Mouse (Mus musculus): ENCODE results near the gene 1700025G04Rik. TPM values are rescaled to one million over a fixed set of nuclear protein-coding genes. Genes with fewer than 3 reads are reported as not detected.

Gene 1700025G04Rik
- polyA plus RNA-seq, 1 experiment from 2014 or later, result 28.6 TPM

DNA sequence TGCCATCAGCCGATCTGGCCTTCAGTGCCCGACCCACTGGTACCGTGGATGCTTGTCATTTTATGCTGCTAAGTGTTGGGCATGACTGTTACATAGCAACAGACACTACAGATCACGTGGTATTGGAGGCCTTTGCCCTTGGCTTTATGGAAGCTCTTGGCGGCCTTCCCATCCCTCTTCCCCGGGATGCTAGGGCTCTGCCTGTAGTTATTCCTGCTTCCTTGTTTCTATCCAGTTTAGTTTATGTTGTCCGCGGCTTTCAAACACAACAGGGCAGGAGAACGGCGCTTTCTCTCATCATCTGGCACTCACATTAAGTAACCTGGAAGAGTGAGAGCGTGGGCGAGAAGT, 226.2 kb downstream of the 1700025G04Rik start:
- WGBS, result 75% methylated on average over 12 of the region's 12 CpGs
- no peak for ATAC-seq (ENCODE audit: insufficient number of reproducible peaks, insufficient read depth, low FRiP score, low read depth)
- no peak overlapping the region for H3K4me3 ChIP-seq (ENCODE audit: low read depth, low read length)
- H3K36me3 ChIP-seq (ENCODE audit: control insufficient read depth, insufficient read depth, low read length), result no peaks in the 10 kb centered on the region
- H3K9me3 ChIP-seq (ENCODE audit: control insufficient read depth, low read depth, low read length), result no peaks in the 10 kb centered on the region
- no peak overlapping the region for H3K9ac ChIP-seq (replicated peaks; ENCODE audit: low read depth, low read length)
- H3K27me3 ChIP-seq (ENCODE audit: control insufficient read depth, insufficient read depth, low read length), result no peaks in the 10 kb centered on the region
- no peak overlapping the region for H3K4me2 ChIP-seq (replicated peaks; ENCODE audit: low read depth, low read length)
- H3K4me1 ChIP-seq (ENCODE audit: control insufficient read depth, insufficient read depth, low read length), result peaks cover 3% of the 10 kb centered on the region; the same call in 1 of the 2 replicates
- H3K27ac ChIP-seq (ENCODE audit: low read length), result peak overlapping the region; percentile 85

DNA sequence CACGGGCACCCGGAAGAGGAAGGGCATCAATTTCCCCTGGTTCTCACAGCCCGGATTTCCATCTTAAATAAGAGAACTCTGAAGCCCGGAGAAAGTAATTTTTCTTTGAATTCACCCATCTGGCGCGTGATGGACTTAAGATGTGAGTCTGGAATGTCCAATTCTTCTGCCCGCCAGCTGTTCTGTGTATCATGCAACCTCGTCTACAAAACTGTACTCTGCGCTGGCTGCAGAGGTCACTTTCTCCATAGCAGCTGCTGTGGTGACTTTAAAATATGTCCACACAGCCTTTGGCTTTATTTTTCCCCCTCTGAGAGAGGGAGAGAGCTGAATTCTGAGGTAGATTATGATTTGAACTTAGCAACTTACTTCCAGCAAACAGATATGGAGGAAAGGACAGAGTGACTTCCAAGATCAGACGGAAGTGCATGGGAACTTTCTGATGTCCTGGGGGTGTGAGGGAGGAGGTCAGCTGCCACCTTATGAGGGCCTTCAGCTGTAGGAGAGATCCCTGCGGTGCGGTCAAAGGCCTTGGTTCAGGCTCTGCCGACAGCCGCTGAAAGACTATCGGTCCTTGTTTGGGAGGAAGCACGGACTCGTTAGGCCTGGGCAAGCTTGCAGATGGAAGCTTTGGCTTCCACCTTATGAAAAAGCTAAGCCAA, 226.7 kb downstream of the 1700025G04Rik start:
- Histone ChIP-seq H3K4me3 (ENCODE audit: low read depth, low read length) (no peak overlapping the region), H3K36me3 (ENCODE audit: control insufficient read depth, insufficient read depth, low read length) (no peaks in the 10 kb centered on the region), H3K27me3 (ENCODE audit: control insufficient read depth, insufficient read depth, low read length) (no peaks in the 10 kb centered on the region), H3K9ac (replicated peaks; ENCODE audit: low read depth, low read length) (no peak overlapping the region), H3K4me1 (ENCODE audit: control insufficient read depth, insufficient read depth, low read length) (peaks cover 3% of the 10 kb centered on the region; the same call in 1 of the 2 replicates), H3K4me2 (replicated peaks; ENCODE audit: low read depth, low read length) (no peak overlapping the region), H3K9me3 (ENCODE audit: control insufficient read depth, low read depth, low read length) (no peaks in the 10 kb centered on the region), H3K27ac (ENCODE audit: low read length) (peak overlapping the region; percentile 85)
- 47% methylated on average over 17 of the region's 17 CpGs for WGBS
- peak; percentile 42; the same call in 1 of the 2 replicates for ATAC-seq (ENCODE audit: insufficient number of reproducible peaks, insufficient read depth, low FRiP score, low read depth)

DNA sequence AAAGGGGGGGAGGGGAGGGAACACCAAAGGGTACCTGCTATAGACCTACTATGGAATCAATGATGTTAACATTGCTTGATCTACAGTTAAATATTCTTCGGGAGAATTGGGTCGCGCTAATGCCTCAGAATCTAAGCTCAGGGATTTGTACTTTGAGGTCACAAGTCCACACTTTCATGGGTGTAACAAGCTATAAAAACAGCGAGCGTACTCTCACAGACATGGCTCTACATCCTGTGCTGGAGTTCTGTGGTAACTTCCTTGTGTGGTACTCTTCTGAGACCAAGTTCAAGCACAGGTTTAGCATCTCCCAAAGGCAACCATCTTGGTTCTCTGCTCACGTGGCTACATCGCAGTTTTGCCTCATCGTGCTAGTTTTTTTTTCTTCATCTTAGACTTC, 227.8 kb downstream of the 1700025G04Rik start:
- Histone ChIP-seq H3K27ac (ENCODE audit: low read length) (no peak overlapping the region), H3K4me3 (ENCODE audit: low read depth, low read length) (no peak overlapping the region), H3K9me3 (ENCODE audit: control insufficient read depth, low read depth, low read length) (no peaks in the 10 kb centered on the region), H3K36me3 (ENCODE audit: control insufficient read depth, insufficient read depth, low read length) (no peaks in the 10 kb centered on the region), H3K4me1 (ENCODE audit: control insufficient read depth, insufficient read depth, low read length) (peaks cover 3% of the 10 kb centered on the region; the same call in 1 of the 2 replicates), H3K4me2 (replicated peaks; ENCODE audit: low read depth, low read length) (no peak overlapping the region), H3K27me3 (ENCODE audit: control insufficient read depth, insufficient read depth, low read length) (no peaks in the 10 kb centered on the region), H3K9ac (replicated peaks; ENCODE audit: low read depth, low read length) (no peak overlapping the region)
- ATAC-seq (ENCODE audit: insufficient number of reproducible peaks, insufficient read depth, low FRiP score, low read depth), result no peak
- WGBS, result 89% methylated on average over 8 of the region's 8 CpGs

DNA sequence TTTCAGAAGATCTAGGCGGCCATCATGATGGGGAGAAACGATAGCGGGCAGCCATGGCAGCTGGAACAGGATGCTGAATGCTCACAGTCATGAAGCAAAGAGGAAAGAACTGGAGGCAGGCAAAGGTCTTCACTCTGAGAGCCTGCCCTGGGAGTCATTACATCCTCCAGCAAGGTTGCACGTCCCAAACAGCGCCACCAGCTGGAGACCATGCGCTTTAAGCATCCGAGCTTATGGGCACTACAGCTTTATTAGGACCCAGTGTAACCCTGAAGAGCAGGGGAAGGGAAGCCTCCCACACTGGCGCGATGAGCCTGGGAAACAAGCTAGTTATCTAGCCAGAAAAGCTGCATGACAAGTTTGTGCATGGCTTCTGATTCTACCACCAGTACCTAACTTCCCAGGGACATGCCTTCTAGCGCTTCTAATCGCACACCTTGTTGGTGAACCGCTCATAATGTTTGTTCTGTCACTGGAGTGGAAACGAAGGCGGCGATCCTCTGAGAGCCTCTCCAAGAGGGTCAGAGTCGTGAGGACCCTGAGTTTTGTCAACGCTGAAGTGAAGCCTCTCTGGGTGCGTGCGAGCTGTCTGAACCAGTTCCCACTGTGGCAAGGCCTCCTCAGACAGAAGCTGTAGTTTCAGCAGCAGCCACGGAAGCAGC, 228.5 kb downstream of the 1700025G04Rik start:
- H3K9me3 ChIP-seq (ENCODE audit: control insufficient read depth, low read depth, low read length), result no peaks in the 10 kb centered on the region
- H3K4me1 ChIP-seq (ENCODE audit: control insufficient read depth, insufficient read depth, low read length), result peaks cover 3% of the 10 kb centered on the region; the same call in 1 of the 2 replicates
- H3K9ac ChIP-seq (replicated peaks; ENCODE audit: low read depth, low read length), result no peak overlapping the region
- ATAC-seq (ENCODE audit: insufficient number of reproducible peaks, insufficient read depth, low FRiP score, low read depth), result no peak
- WGBS, result 60% methylated on average over 20 of the region's 20 CpGs
- H3K4me3 ChIP-seq (ENCODE audit: low read depth, low read length), result no peak overlapping the region
- H3K36me3 ChIP-seq (ENCODE audit: control insufficient read depth, insufficient read depth, low read length), result no peaks in the 10 kb centered on the region
- H3K4me2 ChIP-seq (replicated peaks; ENCODE audit: low read depth, low read length), result no peak overlapping the region
- no peaks in the 10 kb centered on the region for H3K27me3 ChIP-seq (ENCODE audit: control insufficient read depth, insufficient read depth, low read length)
- no peak overlapping the region for H3K27ac ChIP-seq (ENCODE audit: low read length)

DNA sequence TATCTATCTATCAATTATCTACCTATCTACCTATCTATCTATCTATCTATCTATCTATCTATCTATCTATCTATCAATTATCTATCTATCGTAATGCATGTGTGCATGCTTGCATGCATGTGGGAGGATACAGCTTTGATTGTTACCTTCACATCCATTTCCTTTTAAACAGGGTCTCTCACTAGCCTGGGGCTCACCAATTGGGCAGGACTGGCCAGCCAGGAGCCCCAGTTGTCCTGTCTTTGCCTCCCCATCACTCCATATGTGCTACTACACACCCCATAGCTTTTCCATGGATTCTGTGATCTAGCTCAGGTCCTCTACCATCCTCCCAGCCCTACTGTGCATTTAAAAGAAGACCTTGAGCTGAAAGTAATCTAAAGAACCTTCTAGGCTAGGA, 231.5 kb downstream of the 1700025G04Rik start:
- H3K9ac ChIP-seq (replicated peaks; ENCODE audit: low read depth, low read length), result no peak overlapping the region
- no peak overlapping the region for H3K4me2 ChIP-seq (replicated peaks; ENCODE audit: low read depth, low read length)
- H3K4me3 ChIP-seq (ENCODE audit: low read depth, low read length), result no peak overlapping the region
- WGBS, result 98% methylated on average over 1 of the region's 1 CpGs
- no peaks in the 10 kb centered on the region for H3K9me3 ChIP-seq (ENCODE audit: control insufficient read depth, low read depth, low read length)
- no peaks in the 10 kb centered on the region for H3K36me3 ChIP-seq (ENCODE audit: control insufficient read depth, insufficient read depth, low read length)
- no peaks in the 10 kb centered on the region for H3K27me3 ChIP-seq (ENCODE audit: control insufficient read depth, insufficient read depth, low read length)
- no peak overlapping the region for H3K27ac ChIP-seq (ENCODE audit: low read length)
- no peaks in the 10 kb centered on the region for H3K4me1 ChIP-seq (ENCODE audit: control insufficient read depth, insufficient read depth, low read length)
- ATAC-seq (ENCODE audit: insufficient number of reproducible peaks, insufficient read depth, low FRiP score, low read depth), result no peak

DNA sequence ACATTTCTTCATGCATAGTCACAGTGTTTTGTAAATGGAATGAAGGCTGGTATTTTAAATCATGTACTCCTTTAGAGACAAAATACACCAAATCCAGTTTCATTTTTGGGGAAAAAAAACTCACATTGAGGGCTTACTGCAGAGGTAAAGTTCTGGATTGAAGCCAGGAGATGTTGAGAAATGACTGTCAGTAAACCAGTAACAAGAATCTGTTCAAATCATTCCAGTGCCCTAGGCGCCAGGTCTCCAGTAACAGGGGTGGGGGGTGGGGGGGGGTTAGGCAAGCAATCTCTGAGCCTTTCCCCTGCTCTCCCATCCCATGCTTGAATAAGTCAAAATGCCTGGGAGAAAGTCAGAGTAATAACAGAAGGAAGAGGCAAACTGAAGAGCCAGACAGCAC, 234.4 kb downstream of the 1700025G04Rik start:
- WGBS, result 40% methylated on average over 1 of the region's 1 CpGs
- Histone ChIP-seq H3K9me3 (ENCODE audit: control insufficient read depth, low read depth, low read length) (no peaks in the 10 kb centered on the region), H3K4me2 (replicated peaks; ENCODE audit: low read depth, low read length) (no peak overlapping the region), H3K9ac (replicated peaks; ENCODE audit: low read depth, low read length) (no peak overlapping the region), H3K27ac (ENCODE audit: low read length) (no peak overlapping the region), H3K27me3 (ENCODE audit: control insufficient read depth, insufficient read depth, low read length) (no peaks in the 10 kb centered on the region), H3K36me3 (ENCODE audit: control insufficient read depth, insufficient read depth, low read length) (no peaks in the 10 kb centered on the region), H3K4me3 (ENCODE audit: low read depth, low read length) (no peak overlapping the region), H3K4me1 (ENCODE audit: control insufficient read depth, insufficient read depth, low read length) (no peaks in the 10 kb centered on the region)
- ATAC-seq (ENCODE audit: insufficient number of reproducible peaks, insufficient read depth, low FRiP score, low read depth), result no peak

DNA sequence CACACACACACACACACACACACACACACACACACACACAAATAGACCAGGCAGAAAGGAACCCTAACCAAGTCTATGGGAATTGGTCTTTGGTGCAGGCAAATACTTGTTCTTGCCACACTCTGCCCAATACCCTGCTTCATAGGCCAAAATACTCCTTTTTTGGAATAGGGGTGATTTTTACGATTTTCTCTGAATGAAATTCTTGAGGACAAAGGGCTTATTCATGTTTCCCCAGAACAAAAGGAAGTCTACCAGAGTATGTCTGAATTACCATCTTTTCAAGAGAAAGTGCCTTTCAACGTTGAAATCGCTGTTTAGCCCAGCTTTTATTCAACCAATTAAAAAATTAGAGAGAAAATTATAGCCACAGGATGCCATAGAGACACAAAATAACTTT, 237.9 kb downstream of the 1700025G04Rik start:
- 78% methylated on average over 3 of the region's 3 CpGs for WGBS
- no peak for ATAC-seq (ENCODE audit: insufficient number of reproducible peaks, insufficient read depth, low FRiP score, low read depth)
- H3K9me3 ChIP-seq (ENCODE audit: control insufficient read depth, low read depth, low read length), result no peaks in the 10 kb centered on the region
- H3K4me3 ChIP-seq (ENCODE audit: low read depth, low read length), result no peak overlapping the region
- H3K36me3 ChIP-seq (ENCODE audit: control insufficient read depth, insufficient read depth, low read length), result no peaks in the 10 kb centered on the region
- H3K4me1 ChIP-seq (ENCODE audit: control insufficient read depth, insufficient read depth, low read length), result no peaks in the 10 kb centered on the region
- no peak overlapping the region for H3K9ac ChIP-seq (replicated peaks; ENCODE audit: low read depth, low read length)
- no peak overlapping the region for H3K4me2 ChIP-seq (replicated peaks; ENCODE audit: low read depth, low read length)
- H3K27ac ChIP-seq (ENCODE audit: low read length), result no peak overlapping the region
- H3K27me3 ChIP-seq (ENCODE audit: control insufficient read depth, insufficient read depth, low read length), result no peaks in the 10 kb centered on the region

DNA sequence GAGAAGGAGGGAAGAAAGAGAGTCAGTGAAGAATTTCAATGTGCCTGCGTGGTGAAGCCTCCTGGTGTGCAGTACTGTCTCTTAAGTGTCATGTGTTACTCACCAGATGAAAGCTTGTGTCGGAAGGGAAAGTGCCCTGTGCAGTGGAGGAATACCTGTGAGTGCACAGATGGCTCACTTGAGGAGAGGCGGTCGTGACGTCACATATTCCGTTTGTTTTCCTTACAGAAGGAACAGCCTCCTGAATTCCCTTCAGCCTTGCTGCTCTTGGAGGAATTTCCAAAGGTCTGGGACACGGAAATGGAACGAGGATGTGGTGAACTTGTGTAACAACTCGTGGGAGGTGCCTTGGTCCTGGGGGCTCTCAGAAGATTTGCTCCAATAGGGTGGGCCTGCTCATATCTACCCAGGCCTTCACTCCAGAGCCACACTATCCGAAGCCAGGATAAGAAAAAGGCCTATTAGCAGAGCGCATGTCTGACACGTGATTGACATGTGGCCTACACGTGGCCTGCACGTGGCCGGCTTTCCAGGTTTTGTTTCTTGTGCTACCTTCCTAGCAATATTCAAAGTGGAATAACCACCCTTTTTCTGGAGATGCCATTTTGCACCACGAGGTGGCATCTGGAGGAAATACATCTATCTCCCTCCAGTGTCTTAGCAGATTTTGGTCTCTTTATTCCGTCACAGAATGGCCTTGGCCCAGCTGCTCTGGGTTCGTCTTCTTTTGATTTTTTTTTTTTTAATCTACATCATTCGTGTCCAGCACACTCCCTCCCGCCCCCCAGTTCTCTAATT, 238.7 kb downstream of the 1700025G04Rik start:
- 83% methylated on average over 20 of the region's 20 CpGs for WGBS
- no peaks in the 10 kb centered on the region for H3K4me1 ChIP-seq (ENCODE audit: control insufficient read depth, insufficient read depth, low read length)
- H3K9ac ChIP-seq (replicated peaks; ENCODE audit: low read depth, low read length), result no peak overlapping the region
- H3K4me3 ChIP-seq (ENCODE audit: low read depth, low read length), result no peak overlapping the region
- H3K9me3 ChIP-seq (ENCODE audit: control insufficient read depth, low read depth, low read length), result no peaks in the 10 kb centered on the region
- H3K27me3 ChIP-seq (ENCODE audit: control insufficient read depth, insufficient read depth, low read length), result no peaks in the 10 kb centered on the region
- no peak overlapping the region for H3K4me2 ChIP-seq (replicated peaks; ENCODE audit: low read depth, low read length)
- H3K36me3 ChIP-seq (ENCODE audit: control insufficient read depth, insufficient read depth, low read length), result no peaks in the 10 kb centered on the region
- no peak overlapping the region for H3K27ac ChIP-seq (ENCODE audit: low read length)
- ATAC-seq (ENCODE audit: insufficient number of reproducible peaks, insufficient read depth, low FRiP score, low read depth), result no peak

All from stomach, embryonic 14.5 days (tissue).